Mouse (Mus musculus) megakaryocyte progenitor cell, adult 5-6 weeks (primary cell): ENCODE data around the gene Rps16. TPM values are rescaled to one million over a fixed set of nuclear protein-coding genes. Genes with fewer than 3 reads are reported as not detected.

Experiments
- ATAC-seq: replicated peaks from 2 replicates; pipeline ENCODE4 v1.8.0; 2016; ENCODE audit warnings: mild to moderate bottlenecking, moderate TSS enrichment, inconsistent platforms; ENCODE audit not compliant: poor library complexity
- total RNA-seq, 2 experiments: library from RNA; stranded (forward) in 1 of 2; stranded (reverse) in 1 of 2; fragments of 157-497, 149-512 nt in 1 of 2; fragments of 200-1000 nt in 1 of 2; gene quantifications; 2 replicates each; pipeline versions ENCODE4 v1.2.3 to v1.2.4; 2015 to 2017

The Rps16 gene
- 3,279 and 3,562 TPM in 2 replicates for total RNA-seq (2015)
- total RNA-seq (2017), result 756 and 903 TPM in 2 replicates

DNA sequence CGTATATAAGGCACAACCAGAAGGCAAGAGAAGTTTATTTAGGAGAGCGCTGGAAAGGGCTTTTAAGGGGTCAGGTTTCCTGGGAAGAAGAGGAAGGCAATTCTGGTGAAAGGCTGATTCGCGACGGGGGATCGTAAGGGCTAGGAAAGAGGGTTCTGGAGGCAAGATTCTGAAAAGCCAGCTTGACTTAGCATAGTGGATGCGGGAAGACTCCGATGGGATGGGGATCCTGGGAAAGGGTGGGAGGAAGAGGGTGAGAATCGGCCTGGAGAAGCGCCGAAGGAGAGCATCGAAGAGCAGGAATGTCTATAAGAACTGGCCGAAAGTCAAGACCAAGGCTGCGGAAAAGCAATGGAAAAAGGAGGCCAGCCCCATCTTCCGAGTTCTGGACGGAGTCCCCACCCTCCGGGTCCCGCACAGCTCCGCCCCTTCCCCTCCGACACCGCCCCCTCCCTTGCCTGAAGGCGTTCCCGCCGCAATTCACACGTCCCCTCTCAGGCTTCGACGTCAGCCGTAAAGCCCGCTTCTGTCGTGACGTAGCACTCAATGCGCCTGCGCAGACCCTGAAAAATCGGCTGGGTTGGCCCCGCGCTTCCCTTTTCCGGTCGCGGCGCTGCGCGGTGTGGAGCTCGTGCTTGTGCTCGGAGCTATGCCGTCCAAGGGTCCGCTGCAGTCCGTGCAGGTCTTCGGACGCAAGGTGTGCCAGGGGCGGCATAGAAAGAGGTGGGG is at the start of gene Rps16:
Gene Rps16, plus strand, starts transcription at position 498 of the 729 bp plus-strand sequence.
- peak; percentile 92 for ATAC-seq

DNA sequence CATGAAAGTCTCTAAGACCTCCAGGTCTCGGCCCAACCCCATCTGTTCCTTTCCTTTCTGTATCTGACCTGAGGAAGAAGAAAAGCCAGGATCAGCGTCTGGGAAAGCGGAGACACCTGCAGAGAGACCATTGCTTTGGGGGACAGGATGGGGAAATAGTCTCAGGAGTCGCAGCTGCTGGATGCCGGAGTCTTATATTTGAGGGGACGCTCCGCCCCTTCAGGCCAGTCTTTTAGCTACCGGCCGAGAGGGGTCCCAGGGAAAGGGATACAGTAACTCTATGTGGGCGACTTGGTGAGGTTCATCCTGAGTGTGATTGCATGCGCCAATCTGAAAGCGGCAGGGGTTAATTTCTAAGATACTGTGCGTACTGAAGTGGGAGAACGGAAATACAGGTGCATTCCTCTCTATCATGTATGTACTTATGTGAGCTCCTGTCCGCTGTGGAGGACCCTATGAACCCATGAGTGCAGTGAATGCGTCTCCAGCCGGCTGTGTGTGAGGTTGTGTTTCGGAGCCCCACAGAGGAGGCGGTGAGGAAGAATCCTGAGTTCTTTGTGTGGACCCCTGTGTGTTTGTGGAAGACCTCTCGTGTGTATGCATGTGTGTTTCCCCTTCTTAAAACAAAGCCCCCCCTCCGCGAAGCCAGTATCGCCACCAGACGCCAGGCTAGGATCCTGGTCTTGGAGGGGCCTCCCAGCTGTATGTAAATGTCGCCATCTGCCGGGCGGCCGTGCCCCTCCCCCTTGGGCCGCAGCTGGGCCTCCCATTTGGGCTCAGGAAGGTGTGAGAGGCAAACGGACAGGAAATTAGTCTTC is 48.6 kb upstream of the Rps16 start, which contains the start of gene Dll3:
Gene Dll3, minus strand, starts transcription at position 623 of the 818 bp plus-strand sequence.
- ATAC-seq, result peak; percentile 67

DNA sequence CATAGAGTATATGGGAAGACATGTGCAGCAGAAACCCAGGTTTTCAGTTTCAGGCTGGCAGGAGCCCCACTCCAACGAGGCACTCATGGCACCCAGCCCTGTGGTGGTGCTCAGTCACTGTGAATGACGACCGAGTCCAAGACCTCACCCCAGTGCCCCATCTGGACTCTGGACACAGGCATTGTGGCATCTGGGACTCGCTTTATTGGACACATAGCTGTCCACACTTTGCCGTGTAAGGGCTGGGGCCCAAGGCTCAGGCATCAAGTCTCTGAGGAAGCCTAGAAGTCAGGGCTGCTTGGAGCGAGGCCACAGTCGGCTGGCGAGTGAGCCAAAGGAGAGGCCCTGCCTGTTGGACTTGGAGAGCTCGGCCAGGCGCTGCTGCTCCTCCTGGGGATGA is 44.8 kb upstream of the Rps16 start:
- no peak for ATAC-seq

DNA sequence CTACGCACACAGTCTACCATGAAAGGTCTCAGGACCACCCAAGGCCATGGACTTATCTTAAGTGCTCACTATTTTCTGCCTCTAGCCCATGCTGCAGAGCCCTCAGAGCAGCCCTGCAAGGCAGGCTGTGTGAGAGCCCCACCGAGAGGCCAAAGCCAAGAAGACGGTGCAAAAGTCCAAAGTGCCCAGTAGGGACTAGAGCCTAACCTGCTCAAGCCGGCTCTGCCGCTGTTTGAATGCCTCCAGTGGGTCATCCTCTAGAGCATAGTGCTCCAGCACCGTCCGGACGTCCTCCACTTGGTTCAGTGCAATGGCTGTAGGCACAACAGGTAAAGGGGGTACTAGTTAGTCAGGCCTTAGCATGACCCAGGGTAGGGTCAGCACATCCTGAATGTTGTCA is 44.2 kb upstream of the Rps16 start:
- no peak for ATAC-seq

DNA sequence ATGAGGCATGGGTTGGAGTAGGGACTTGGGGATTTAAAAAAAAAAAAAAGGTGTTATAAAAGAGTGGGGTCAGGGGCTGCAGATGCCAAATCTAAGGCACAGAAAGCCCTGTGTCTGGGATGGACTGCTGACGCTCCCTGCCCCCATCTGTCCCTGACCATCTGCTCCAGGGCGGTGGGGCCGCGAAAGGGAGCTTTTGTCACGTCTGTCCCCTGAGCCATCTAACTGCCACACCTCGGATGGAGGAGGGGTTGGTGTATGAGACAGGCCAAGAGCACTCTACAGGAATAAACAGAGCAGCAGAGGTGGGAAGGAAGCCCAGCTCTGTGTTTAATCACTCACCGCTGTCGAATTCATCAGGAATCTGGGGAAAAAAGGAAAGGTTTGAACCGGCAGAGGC is 40.7 kb upstream of the Rps16 start:
- ATAC-seq, result no peak

DNA sequence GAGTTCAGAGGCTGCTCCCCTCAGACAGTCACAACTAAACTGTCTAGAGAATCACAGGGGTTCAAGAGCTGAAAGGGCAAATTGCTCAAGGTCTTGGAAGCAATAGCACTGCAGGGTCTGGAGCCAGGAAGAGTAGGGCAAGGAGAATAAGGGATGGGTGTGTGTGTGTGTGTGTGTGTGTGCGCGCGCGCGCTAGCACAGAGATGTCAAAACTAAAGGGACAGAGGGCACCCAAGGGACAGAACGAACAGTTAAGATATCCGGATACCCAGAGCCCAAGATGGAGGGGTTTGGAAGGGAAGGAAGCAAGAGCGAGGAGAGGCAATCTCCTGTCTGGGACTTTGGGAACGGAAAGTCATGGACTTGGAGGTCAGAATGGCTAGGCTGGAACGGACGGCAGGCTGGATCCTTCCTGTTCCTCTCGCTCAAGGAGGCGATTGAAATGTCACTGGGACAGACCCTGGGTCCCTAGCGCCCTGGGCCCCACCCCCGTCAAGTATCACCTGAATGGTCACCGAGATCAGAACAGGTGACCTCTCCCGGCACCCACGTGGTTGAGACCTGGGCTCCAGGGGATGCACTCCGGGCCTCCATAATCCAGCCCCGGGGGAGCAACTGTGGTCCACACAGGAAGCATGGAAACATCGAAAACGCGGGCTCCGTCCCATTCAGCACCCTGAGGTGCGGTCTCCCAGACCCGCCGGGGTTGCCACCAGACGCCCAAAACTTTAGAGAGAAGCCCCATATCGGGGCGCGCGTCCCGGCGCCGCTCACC is 39.1 kb upstream of the Rps16 start:
- peak; percentile 12 for ATAC-seq

DNA sequence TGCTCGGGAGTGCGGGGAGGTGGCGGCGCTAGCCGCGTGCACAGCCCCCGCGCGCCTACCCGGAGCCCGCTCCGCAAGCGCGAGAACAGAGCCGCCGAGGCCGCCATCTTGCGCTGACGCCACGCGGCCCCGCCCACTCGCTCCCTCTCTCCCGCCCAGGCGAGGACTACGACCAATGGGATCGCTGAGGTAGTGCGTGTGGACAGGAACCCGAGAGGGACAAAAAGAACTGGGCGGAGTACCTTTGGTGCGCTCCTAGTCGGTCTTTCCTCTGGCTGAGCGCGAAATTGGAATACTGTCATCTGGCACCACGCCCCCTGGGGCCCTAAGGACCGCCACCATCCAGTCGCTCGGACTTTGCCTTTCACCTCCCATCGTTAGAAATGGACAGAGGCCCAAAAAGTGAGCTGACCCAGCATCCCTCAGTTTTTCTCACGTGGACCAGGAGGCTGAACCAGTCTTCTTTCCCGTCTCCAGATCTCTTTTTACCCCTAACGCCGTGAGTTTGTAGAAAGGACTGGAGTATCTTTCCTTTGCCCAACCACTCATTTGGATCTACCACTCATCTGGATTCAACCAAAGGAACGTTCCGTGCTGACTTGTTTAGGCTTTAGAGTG is 38.4 kb upstream of the Rps16 start, which contains the start of gene Timm50:
Gene Timm50, minus strand, starts transcription at position 147 of the 618 bp plus-strand sequence.
- ATAC-seq, result peak; percentile 99

DNA sequence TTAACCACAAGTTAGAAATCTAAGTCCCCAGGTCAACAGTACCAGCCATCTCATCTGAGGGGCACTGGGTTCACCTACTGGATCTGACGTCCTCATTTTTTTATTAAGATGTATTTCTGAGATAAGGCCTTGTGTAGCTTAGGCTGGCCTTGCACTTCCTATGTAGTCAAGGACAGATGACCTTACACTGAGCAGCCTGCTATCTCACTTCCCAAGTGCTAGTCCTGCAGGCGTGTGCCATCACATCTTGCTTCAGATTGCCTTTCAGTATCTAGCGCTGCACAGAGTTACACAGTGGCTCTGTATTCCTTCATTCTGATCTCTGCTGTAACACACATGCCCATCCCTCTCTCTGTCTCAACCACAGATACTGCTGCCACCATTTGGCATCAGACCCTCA is 32.4 kb upstream of the Rps16 start:
- ATAC-seq, result no peak

DNA sequence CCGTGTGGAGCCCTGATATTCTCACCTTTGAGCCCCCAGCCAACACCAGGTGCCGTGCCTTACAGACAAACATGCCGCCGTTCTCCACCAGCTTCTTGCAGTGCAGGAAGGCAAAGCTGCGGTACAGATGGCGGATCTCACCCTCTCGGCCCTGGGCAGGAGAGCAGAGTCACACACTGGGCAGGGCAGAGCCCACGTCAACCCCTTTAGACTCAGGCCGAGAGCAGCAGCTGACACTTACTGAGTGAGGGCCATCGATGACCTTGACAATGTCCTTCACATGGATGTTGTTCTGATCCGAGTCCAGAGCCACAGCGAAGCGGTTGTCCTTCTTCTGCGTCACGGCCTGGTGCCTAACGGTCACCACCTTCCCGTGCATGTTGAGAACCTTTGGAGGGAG is 31.7 kb upstream of the Rps16 start:
- ATAC-seq, result no peak

DNA sequence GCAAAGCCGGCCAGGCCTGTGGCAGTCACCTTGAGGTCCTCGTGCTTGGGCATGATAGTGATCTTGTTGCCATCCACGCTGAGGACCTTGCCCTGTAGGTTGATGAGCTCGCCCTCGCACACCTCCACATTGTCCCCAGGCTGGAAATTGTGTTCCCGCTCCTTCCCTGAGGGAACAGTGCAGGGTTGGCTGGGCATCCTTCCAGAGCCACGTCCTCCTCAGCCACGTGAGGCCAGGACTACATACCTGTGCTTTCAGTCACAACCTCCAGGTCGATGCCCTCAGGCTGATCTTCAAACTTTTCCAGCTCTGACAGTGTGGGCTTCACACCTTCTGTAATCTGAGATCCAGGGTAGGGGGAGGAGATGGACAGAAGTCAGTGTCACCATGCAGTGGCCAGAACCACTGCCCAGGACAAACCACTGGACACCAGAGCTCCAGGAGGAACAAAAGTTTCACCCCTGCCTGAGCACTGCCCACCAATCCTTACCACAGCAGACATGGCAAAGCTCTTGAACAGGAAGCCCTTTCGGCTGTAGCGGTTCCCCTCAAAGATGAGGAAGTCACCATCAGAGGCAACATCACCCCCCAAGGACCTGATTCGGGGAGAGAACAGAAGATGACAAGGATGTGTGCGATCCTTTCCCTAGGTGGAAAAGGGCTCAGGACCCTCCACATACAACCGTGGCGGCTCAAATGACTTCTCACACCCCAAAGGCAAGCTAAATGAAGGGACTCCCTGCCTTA is 28.3 kb upstream of the Rps16 start:
- ATAC-seq, result peak; percentile 88

DNA sequence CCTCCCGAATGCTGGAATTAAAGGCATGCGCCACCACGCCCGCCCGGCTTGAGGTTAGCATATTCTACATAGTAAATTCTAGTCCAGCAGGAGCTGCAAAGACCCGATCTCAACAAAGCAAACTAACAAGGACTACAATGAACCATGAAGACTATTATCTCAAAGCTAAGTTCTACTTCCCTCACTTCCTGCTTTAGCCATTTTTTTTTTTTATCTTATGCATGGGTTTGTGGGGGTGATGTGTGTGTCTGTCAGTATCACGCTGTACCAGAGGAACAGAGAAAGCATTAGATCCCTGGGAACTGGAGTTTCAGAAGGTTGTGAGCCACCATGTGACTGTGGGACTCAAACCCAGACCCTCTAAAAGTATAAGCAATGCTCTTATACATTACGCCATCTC is 25.2 kb upstream of the Rps16 start:
- no peak for ATAC-seq

DNA sequence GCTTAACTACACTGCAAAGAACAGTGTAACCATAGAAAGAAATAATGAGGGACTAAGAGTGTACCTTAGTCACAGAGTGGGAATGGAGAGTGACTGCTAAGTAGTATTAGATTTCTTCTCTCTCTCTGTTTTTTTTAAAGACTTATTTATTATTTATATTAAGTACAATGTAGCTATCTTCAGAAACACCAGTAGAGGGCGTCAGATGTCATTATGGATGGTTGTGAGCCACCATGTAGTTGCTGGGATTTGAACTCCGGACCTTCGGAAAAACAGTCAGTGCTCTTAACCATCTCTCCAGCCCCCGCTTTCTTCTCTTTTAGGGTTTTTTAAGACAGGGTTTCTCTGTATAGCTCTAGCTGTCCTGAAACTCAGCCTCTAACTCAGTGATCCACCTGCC is 24.0 kb upstream of the Rps16 start:
- ATAC-seq, result no peak

DNA sequence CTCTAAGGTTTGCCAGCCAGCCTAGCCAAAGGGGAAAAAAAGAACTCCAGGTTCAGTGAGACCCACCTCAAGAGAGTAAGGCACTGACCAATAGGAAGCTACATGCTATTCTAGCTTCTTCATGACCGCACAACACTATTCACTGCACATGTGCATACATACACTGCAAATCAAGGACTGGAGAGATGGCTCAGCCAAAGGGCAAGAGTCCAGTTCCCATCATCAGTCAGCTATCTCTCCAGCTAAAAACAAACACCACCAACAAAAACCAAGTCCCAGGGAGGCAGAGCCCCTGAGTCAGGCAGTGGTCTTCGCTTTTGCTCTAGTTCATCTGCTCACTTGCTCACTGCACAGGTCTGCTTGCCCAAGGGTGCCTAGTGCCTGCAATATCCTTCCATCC is 22.2 kb upstream of the Rps16 start:
- ATAC-seq, result no peak

DNA sequence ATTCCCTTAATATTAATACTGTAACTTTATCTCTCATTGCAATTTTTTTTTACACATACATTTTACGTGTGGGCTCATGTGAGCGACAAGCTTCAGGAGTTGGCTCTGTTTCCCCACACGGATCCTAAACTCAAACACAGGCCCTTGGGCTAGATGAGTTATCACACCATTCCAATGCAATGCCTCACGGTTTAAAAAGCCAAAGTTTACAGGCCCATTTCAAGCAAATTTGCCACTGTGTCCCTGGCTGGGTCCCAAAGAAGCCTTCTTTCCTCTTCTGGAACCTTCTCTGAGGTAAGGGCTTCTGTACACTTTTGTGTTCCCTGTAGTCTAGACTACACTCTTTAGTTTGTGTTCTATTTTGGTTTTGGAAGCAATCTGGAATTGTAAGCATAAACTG is 15.9 kb upstream of the Rps16 start:
- ATAC-seq, result no peak

DNA sequence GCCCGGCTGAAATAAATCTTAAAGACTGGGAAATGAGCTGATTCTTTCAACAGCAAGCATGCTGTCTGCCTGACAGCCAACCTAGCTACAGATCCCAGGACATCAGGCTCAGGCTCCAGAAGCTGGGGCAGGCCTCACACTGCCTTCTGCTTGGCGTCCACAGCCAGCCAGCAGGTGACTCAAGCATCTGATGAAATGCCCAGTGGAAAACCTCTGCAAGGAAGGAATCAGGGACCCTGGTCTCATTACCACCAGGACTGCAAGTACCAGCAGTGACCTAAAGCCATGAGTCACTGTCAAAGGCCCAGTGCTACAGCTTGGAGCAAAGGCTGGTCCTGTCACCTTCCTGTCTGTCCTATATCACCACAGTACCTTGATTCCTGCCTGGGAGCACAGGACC is 15.0 kb upstream of the Rps16 start:
- ATAC-seq, result no peak

DNA sequence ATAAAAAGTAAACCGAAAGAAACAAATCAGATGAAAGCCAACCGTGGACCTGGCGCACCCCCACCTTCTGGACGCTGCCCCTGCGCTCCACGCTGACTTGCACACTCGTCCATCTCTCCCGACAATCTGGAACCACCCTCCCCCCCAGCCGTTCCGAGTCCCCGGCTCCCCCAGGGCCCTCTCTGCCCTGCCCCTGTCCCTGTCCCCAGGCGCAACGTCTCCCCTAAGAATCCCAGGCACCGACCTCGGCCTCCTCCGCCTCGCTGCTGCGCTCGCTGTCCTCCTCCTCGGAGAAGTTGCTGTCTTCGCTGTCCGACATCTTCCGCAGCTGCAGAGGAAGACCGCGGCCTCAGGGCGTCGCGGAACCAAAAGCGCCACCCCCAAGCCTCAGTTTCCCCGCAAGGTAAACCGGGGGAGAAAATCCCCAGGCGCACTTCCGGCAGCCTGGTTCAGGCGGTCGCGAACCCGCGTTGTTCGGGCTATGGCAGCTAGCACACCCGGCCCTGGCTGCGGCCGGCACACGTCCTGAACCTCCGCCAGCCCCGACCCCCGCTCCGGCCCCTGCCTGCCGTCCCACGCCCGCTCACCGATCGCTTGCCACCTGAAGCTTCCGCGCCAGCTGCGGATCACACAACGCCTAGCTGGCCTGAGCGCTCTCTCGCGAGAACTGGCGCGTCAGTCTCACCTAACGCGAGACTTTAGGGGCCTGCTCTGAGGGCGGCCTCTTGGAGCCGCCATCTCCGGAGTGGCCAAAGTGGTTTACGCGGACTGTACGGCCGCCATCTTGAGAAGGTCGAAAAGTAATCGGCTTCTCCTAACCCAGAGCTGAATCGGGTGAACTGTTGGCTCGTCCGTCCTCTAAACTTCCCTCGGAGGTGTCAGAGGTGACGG is 12.1 kb upstream of the Rps16 start, which contains the start of gene Supt5:
Gene Supt5, minus strand, starts transcription at position 639 of the 891 bp plus-strand sequence.
- peak; percentile 95 for ATAC-seq

DNA sequence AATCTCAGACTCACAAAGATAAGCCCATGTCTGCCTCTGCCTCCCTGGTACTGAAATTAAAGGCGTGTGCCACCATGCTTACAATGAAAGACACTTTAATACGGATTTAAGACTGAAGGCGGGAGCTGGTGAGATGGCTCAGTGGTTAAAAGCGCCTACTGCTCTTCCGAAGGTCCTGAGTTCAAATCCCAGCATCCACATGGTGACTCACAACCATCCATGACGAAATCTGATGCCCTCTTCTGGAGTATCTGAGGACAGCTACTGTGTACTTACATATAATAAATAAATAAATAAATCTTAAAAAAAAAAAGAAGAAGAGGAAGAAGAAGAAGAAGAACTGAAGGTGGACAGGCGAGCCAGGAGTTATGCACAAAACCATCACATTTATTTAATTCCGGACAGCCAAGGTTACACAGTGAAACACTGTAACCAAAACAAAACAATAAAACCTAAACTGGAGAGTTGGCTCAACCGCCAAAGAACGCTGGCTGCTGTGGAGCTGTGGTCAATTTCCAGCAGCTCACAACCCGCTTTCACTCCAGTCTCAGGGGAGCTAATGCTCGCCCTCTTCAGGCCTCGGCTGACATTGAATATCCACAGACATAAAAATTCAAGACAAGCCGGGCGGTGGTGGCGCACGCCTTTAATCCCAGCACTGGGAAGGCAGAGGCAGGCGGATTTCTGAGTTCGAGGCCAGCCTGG is 11.1 kb upstream of the Rps16 start:
- peak; percentile 71 for ATAC-seq

DNA sequence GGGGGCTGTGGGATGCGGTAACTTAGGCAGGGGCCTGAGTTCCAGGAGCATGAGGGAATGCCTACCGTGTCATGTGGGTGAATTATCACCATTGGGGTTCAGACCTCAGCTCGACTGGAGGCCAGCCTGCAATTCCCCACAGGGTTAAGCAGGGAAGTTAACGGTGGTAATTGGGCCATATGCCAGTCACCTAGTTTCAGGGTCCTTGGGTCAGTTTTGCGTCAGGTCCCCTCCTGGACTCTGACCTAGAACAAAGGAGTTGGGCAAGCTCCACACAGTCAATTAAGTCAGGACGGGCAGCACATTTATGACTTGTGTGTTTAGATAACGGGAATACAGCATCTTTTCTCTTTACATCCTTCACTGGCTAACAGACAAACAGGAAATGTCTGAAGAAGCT is 9.1 kb upstream of the Rps16 start:
- ATAC-seq, result no peak
